Mouse (Mus musculus) MEL (cell line): ENCODE results near the gene Vps26a. TPM values are rescaled to one million over a fixed set of nuclear protein-coding genes. Genes with fewer than 3 reads are reported as not detected.

Source experiments
- DNase-seq: peaks from one replicate; pipeline ENCODE4 v3.0.0; 2011; ENCODE audit warnings: low read depth, low spot score
- H3K27ac ChIP-seq: 2 replicates; pipeline ENCODE4 v1.5.1; 2012; ENCODE audit warnings: low read depth, mild to moderate bottlenecking, control low read depth, low read length, moderate library complexity; ENCODE audit not compliant: control insufficient read depth
- H3K27me3 ChIP-seq, 2 experiments: fragments of 150-350 bp in 1 of 2; sonication (generic) in 1 of 2; 2 replicates each; pipeline ENCODE4 v1.6.1; 2012; ENCODE audit warnings: low read length in 2 of 2, mild to moderate bottlenecking in 2 of 2, improper control_type of control experiment in 1 of 2, moderate library complexity in 1 of 2; ENCODE audit not compliant: insufficient read depth in 2 of 2, control insufficient read depth in 1 of 2
- H3K36me3 ChIP-seq, 2 experiments: 2 replicates each; pipeline ENCODE4 v1.6.1; 2012 to 2014; ENCODE audit warnings: low read length in 2 of 2, improper control_type of control experiment in 1 of 2, inconsistent platforms in 1 of 2, mild to moderate bottlenecking in 1 of 2; ENCODE audit not compliant: insufficient read depth in 2 of 2, control insufficient read depth in 1 of 2
- H3K4me1 ChIP-seq, 2 experiments: fragments of 150-350 bp in 1 of 2; sonication (generic) in 1 of 2; 2 replicates each; pipeline ENCODE4 v1.6.1; 2012; ENCODE audit warnings: low read length in 2 of 2, improper control_type of control experiment in 1 of 2, mild to moderate bottlenecking in 1 of 2; ENCODE audit not compliant: insufficient read depth in 2 of 2, control insufficient read depth in 1 of 2
- H3K4me3 ChIP-seq, 2 experiments: fragments of 150-350 bp in 1 of 2; sonication (generic) in 1 of 2; 2 replicates each; pipeline ENCODE4 v1.5.1; 2012; ENCODE audit warnings: low read depth in 2 of 2, low read length in 2 of 2, mild to moderate bottlenecking in 2 of 2, moderate library complexity in 2 of 2, control low read depth in 1 of 2, improper control_type of control experiment in 1 of 2; ENCODE audit not compliant: control insufficient read depth in 1 of 2, insufficient read depth in 1 of 2
- H3K79me2 ChIP-seq: 2 replicates; pipeline ENCODE4 v1.6.1; 2012; ENCODE audit warnings: mild to moderate bottlenecking, low read length, moderate library complexity; ENCODE audit not compliant: control insufficient read depth, poor library complexity, insufficient read depth
- H3K9ac ChIP-seq: 2 replicates; pipeline ENCODE4 v1.6.1; 2012; ENCODE audit warnings: low read depth, mild to moderate bottlenecking, control low read depth, low read length, moderate library complexity; ENCODE audit not compliant: control insufficient read depth, poor library complexity, severe bottlenecking
- H3K9me3 ChIP-seq: fragments of 150-350 bp; sonication (generic); replicated peaks from 2 replicates; pipeline ENCODE4 v1.6.1; 2012; ENCODE audit warnings: mild to moderate bottlenecking, low read length, improper control_type of control experiment, moderate library complexity; ENCODE audit not compliant: insufficient read depth
- BHLHE40 ChIP-seq: IDR thresholded peaks from 2 replicates; pipeline ENCODE4 v1.6.1; 2012; ENCODE audit warnings: low read depth, mild to moderate bottlenecking, inconsistent platforms, low read length, improper control_type of control experiment, borderline replicate concordance
- CHD2 ChIP-seq: IDR thresholded peaks from 2 replicates; pipeline ENCODE4 v1.6.1; 2011; ENCODE audit warnings: low read length, improper control_type of control experiment
- E2F4 ChIP-seq: IDR thresholded peaks from 2 replicates; pipeline ENCODE4 v1.6.1; 2011; ENCODE audit warnings: low read depth, low read length, improper control_type of control experiment, borderline replicate concordance
- ELF1 ChIP-seq: IDR thresholded peaks from 2 replicates; pipeline ENCODE4 v1.6.1; 2014; ENCODE audit warnings: low read depth, mild to moderate bottlenecking, inconsistent platforms, low read length, improper control_type of control experiment, moderate library complexity
- EP300 ChIP-seq, 2 experiments: IDR thresholded peaks; 2 replicates each; pipeline ENCODE4 v1.6.1; 2011; ENCODE audit warnings: improper control_type of control experiment in 2 of 2, low read length in 2 of 2, low read depth in 1 of 2, mild to moderate bottlenecking in 1 of 2
- KAT2A ChIP-seq: conservative IDR thresholded peaks from 2 replicates; pipeline ENCODE4 v1.6.1; 2012; ENCODE audit warnings: low read depth, low read length, improper control_type of control experiment, inconsistent platforms
- MAFK ChIP-seq: IDR thresholded peaks from 2 replicates; pipeline ENCODE4 v1.6.1; 2011; ENCODE audit warnings: low read depth, mild to moderate bottlenecking, low read length, improper control_type of control experiment, borderline replicate concordance
- MEF2A ChIP-seq: IDR thresholded peaks from 2 replicates; pipeline ENCODE4 v1.6.1; 2014; ENCODE audit warnings: low read depth, mild to moderate bottlenecking, inconsistent platforms, low read length, improper control_type of control experiment; ENCODE audit not compliant: poor library complexity, insufficient replicate concordance, severe bottlenecking; ENCODE audit errors: extremely low read depth
- MYC ChIP-seq: IDR thresholded peaks from 2 replicates; pipeline ENCODE4 v1.6.1; 2011; ENCODE audit warnings: low read depth, mild to moderate bottlenecking, low read length, improper control_type of control experiment, moderate library complexity
- POLR2A ChIP-seq, 2 experiments: IDR thresholded peaks; 2 replicates each; pipeline ENCODE4 v1.6.1; 2011 to 2012; ENCODE audit warnings: low read length in 2 of 2, mild to moderate bottlenecking in 2 of 2, control low read depth in 1 of 2, improper control_type of control experiment in 1 of 2, low read depth in 1 of 2, moderate library complexity in 1 of 2; ENCODE audit not compliant: control insufficient read depth in 1 of 2, insufficient read depth in 1 of 2, poor library complexity in 1 of 2
- POLR2AphosphoS2 ChIP-seq: IDR thresholded peaks from 2 replicates; pipeline ENCODE4 v1.6.1; 2011; ENCODE audit warnings: low read length, improper control_type of control experiment
- RAD21 ChIP-seq: IDR thresholded peaks from 2 replicates; pipeline ENCODE4 v1.6.1; 2011; ENCODE audit warnings: mild to moderate bottlenecking, low read depth, low read length, improper control_type of control experiment
- RCOR1 ChIP-seq: IDR thresholded peaks from 2 replicates; pipeline ENCODE4 v1.6.1; 2012; ENCODE audit warnings: low read depth, mild to moderate bottlenecking, inconsistent platforms, low read length, improper control_type of control experiment
- TAL1 ChIP-seq: IDR thresholded peaks from 2 replicates; pipeline ENCODE4 v1.6.1; 2012; ENCODE audit warnings: mild to moderate bottlenecking, inconsistent platforms, low read length, moderate library complexity, mixed read lengths
- UBTF ChIP-seq: IDR thresholded peaks from 2 replicates; pipeline ENCODE4 v1.6.1; 2012; ENCODE audit warnings: low read depth, mild to moderate bottlenecking, inconsistent platforms, low read length, improper control_type of control experiment, moderate library complexity, borderline replicate concordance; ENCODE audit not compliant: insufficient read depth
- USF1 ChIP-seq: IDR thresholded peaks from 2 replicates; pipeline ENCODE4 v1.6.1; 2014; ENCODE audit warnings: low read depth, mild to moderate bottlenecking, inconsistent platforms, low read length, improper control_type of control experiment, moderate library complexity
- ZC3H11A ChIP-seq: IDR thresholded peaks from 2 replicates; pipeline ENCODE4 v1.6.1; 2012; ENCODE audit warnings: low read depth, mild to moderate bottlenecking, inconsistent platforms, low read length, improper control_type of control experiment
- ZMIZ1 ChIP-seq: IDR thresholded peaks from 2 replicates; pipeline ENCODE4 v1.6.1; 2012; ENCODE audit warnings: low read depth, mild to moderate bottlenecking, inconsistent platforms, low read length, improper control_type of control experiment, moderate library complexity
- polyA plus RNA-seq, 2 experiments: library from polyadenylated mRNA; stranded (reverse) in 1 of 2; unstranded in 1 of 2; fragments of >175 nt in 1 of 2; fragments of >200 nt in 1 of 2; gene quantifications; 2 replicates each; pipeline versions ENCODE4 v1.2.1 to v1.2.4; 2012; ENCODE audit warnings: low replicate concordance in 2 of 2, low read depth in 1 of 2; ENCODE audit not compliant: insufficient read length in 2 of 2, insufficient read depth in 1 of 2, missing spikeins in 1 of 2
- total RNA-seq: library from RNA; depleted of rRNA; stranded (reverse); fragments of 300-350 nt; gene quantifications from 2 replicates; pipeline ENCODE4 v1.2.3, GENCODE M21; 2012

The Vps26a gene
- total and polyA plus RNA-seq, 3 experiments: 34.2 to 64.1 TPM; not detected in 1

DNA sequence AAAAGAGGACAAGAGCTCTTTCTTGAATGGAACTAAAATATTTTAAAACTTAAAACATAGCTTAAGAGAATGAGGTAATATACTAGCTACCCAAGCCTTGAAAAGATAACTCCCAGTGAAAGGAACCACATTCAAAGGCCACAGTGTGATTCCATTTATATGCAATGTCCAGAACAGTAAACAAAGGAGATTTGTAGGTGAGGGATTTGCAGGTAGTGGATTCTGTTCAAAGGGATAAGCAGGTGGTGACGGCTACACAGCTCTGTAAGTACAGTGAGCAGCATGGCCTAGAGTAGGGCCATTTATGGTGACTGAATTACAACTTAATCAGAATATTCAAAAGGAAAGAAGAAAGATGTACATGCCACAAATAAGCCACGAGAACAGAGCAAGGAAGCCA is 9.6 kb downstream of the Vps26a start:
- peaks cover 22% of the 10 kb centered on the region for H3K79me2 ChIP-seq
- no peaks in the 10 kb centered on the region for H3K27me3 ChIP-seq
- no peak for DNase-seq
- no peaks in the 10 kb centered on the region for H3K4me1 ChIP-seq
- H3K4me3 ChIP-seq: no peak overlapping the region
- no peak overlapping the region for H3K27ac ChIP-seq
- TF ChIP-seq RAD21: no peak
- TF ChIP-seq POLR2AphosphoS2: no peak
- no peak for TF ChIP-seq BHLHE40
- TF ChIP-seq MYC: no peak
- TF ChIP-seq UBTF: no peak
- no peak for TF ChIP-seq MEF2A
- peaks cover 4 to 27% of the 10 kb centered on the region in 2 experiments for H3K36me3 ChIP-seq
- no peak overlapping the region for H3K9ac ChIP-seq
- no peaks in the 10 kb centered on the region for H3K9me3 ChIP-seq

DNA sequence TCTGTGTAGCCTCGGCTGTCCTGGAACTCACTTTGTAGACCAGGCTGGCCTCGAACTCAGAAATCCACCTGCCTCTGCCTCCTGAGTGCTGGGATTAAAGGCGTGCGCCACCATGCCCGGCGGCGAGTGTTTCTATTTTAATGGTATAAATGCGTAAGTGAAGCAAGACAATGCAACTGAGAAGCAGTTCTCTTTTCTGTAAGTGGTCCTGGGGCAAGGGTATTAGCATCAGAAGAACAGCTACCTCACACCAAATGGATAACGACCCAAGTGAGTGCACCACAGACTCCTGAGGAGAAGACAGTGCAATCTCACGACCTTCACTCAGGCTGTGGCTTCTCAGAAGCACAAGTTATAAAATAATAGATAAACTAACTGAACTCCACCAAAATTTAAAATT is 11.7 kb downstream of the Vps26a start:
- no peak overlapping the region for H3K27ac ChIP-seq
- H3K9ac ChIP-seq: no peak overlapping the region
- peaks cover 13% of the 10 kb centered on the region for H3K79me2 ChIP-seq
- no peak overlapping the region for H3K4me3 ChIP-seq
- no peak for DNase-seq
- no peaks in the 10 kb centered on the region for H3K9me3 ChIP-seq
- no peaks in the 10 kb centered on the region for H3K4me1 ChIP-seq
- H3K36me3 ChIP-seq: peaks cover 0 to 34% of the 10 kb centered on the region in 2 experiments; a peak in 3 of 4 replicates
- TF ChIP-seq ELF1 (no peak), TAL1 (no peak), BHLHE40 (no peak), EP300 (IDR thresholded peaks at IDR 0.05; ENCODE audit: low read depth in 1 of 2, low read length in 2 of 2) (no peak), CHD2 (no peak)
- no peaks in the 10 kb centered on the region for H3K27me3 ChIP-seq

DNA sequence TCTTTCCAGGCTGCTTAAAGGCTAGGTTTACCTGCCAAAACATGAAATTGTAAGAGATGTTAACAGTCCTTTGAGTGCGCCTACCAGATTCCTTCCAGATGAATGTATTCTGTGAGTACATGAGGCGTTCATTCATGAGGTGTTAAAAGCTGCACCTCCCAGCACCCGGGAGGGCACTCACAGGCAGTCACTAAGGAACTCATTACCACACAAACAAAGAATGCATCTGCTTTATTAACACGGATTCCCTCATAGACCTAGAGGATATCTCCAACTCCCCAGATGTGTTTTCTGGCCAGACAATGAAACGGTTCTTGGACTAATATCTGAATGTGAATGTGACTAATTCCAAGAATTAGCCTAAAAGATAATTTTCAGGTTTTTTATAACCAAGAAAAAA is 15.5 kb downstream of the Vps26a start:
- TF ChIP-seq E2F4 (no peak), POLR2A (IDR thresholded peaks at IDR 0.05; ENCODE audit: control insufficient read depth in 1 of 2, insufficient read depth in 1 of 2, low read depth in 1 of 2, low read length in 2 of 2, poor library complexity in 1 of 2) (no peak), POLR2AphosphoS2 (no peak), MAFK (no peak), MYC (no peak), MEF2A (no peak), KAT2A (no peak), RCOR1 (no peak), ZC3H11A (no peak), ZMIZ1 (no peak), USF1 (no peak)
- H3K36me3 ChIP-seq: peaks cover 0 to 47% of the 10 kb centered on the region in 2 experiments; a peak in 3 of 4 replicates
- peaks cover 5% of the 10 kb centered on the region; the same call in 1 of the 2 replicates for H3K79me2 ChIP-seq

More for the DNA sequence above, 15.5 kb downstream of the Vps26a start:
- DNase-seq: no peak
- H3K27ac ChIP-seq: no peak overlapping the region
- H3K9ac ChIP-seq: no peak overlapping the region
- H3K27me3 ChIP-seq: no peaks in the 10 kb centered on the region
- no peaks in the 10 kb centered on the region for H3K4me1 ChIP-seq
- no peak overlapping the region for H3K4me3 ChIP-seq
- H3K9me3 ChIP-seq: no peaks in the 10 kb centered on the region
